Mouse (Mus musculus) right cerebral cortex, adult 18-20 months (tissue): Measurements from ENCODE around the gene Gm45808.
"Not testable (repeated sequence)": the region's sequence is repeated elsewhere in the genome, so short reads cannot be mapped to it uniquely, and the experiment has no call there.

Source experiments
- DNase-seq: peaks from one replicate; pipeline ENCODE4 v3.0.0; 2022; ENCODE audit warnings: mixed read lengths

The Gm45808 gene

GRCm38 (mm10) chr7:45467090-45467670 lies 19.4 kb downstream of the Gm45808 start:
- no peak for DNase-seq

- DNase-seq: peak; percentile 96
Observed at GRCm38 (mm10) chr7:45466283-45467089, 20.1 kb downstream of the Gm45808 start, which contains the start of gene Bax. TSS of gene Bax (minus strand) at chr7:45466898.

- DNase-seq: no peak
Observed at GRCm38 (mm10) chr7:45465549-45465948, 21.1 kb downstream of the Gm45808 start.

GRCm38 (mm10) chr7:45465112-45465511 lies 21.5 kb downstream of the Gm45808 start:
- no peak for DNase-seq

- no peak for DNase-seq
Observed at GRCm38 (mm10) chr7:45463987-45464778, 22.4 kb downstream of the Gm45808 start.

GRCm38 (mm10) chr7:45462868-45463267 lies 23.7 kb downstream of the Gm45808 start:
- DNase-seq: not testable (repeated sequence)

- no peak for DNase-seq
Observed at GRCm38 (mm10) chr7:45462325-45462724, 24.3 kb downstream of the Gm45808 start.

GRCm38 (mm10) chr7:45461781-45462180 lies 24.8 kb downstream of the Gm45808 start:
- no peak for DNase-seq

GRCm38 (mm10) chr7:45461326-45461725 lies 25.3 kb downstream of the Gm45808 start:
- DNase-seq: no peak

GRCm38 (mm10) chr7:45460860-45461314 lies 25.7 kb downstream of the Gm45808 start:
- DNase-seq: peak; percentile 37

- DNase-seq: no peak
Observed at GRCm38 (mm10) chr7:45460377-45460776, 26.2 kb downstream of the Gm45808 start.

GRCm38 (mm10) chr7:45459564-45460140 lies 27.0 kb downstream of the Gm45808 start, which contains the start of gene Ftl1:
TSS of gene Ftl1 (minus strand) at chr7:45459884.
- DNase-seq: peak; percentile 98

- peak; percentile 72 for DNase-seq
Observed at GRCm38 (mm10) chr7:45458748-45459563, 27.7 kb downstream of the Gm45808 start.

- DNase-seq: no peak
Observed at GRCm38 (mm10) chr7:45457204-45458060, 29.2 kb downstream of the Gm45808 start.

GRCm38 (mm10) chr7:45456721-45457203 lies 29.8 kb downstream of the Gm45808 start:
- no peak for DNase-seq

- no peak for DNase-seq
Observed at GRCm38 (mm10) chr7:45455932-45456696, 30.5 kb downstream of the Gm45808 start.

GRCm38 (mm10) chr7:45454971-45455370 lies 31.6 kb downstream of the Gm45808 start:
- DNase-seq: no peak

GRCm38 (mm10) chr7:45451344-45451982 lies 35.1 kb downstream of the Gm45808 start:
- peak; percentile 88 for DNase-seq

GRCm38 (mm10) chr7:45449974-45450373 lies 36.6 kb downstream of the Gm45808 start:
- no peak for DNase-seq
